Mouse (Mus musculus) lung, postnatal 0 days (tissue): ENCODE results near the gene Ltbr.

Source experiments
- CTCF ChIP-seq: IDR thresholded peaks from 2 replicates; pipeline ENCODE4 v1.5.1; 2016; ENCODE audit warnings: antibody characterized with exemption, mild to moderate bottlenecking
- EP300 ChIP-seq: IDR thresholded peaks from 2 replicates; pipeline ENCODE4 v1.6.1; 2016; ENCODE audit warnings: antibody characterized with exemption, mild to moderate bottlenecking, control low read depth

DNA sequence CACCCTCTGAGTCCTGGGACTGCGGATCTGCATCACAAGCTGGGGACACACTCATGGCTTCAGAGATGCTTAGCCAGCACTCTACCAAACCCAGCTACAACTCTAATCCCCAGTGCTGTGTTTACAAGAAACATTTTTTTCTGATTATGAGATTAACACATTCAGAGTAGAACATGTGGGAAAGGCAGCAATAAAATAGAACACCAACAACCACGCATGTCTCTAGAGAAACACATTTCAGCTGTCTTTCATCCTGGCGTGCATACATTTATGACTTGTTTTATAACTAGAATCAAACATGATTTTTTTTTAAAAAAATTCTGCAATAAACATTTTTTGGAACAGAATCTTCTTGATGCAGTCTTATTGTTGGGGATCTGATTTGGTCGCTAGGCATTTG, 26.7 kb downstream of the Ltbr start:
- TF ChIP-seq CTCF (no peak), EP300 (no peak)
